Mouse (Mus musculus): ENCODE data around the gene Junb.
A peak's percentile ranks its signal among the peaks of the same experiment; 100 is the strongest.

The Junb gene

GRCm38 (mm10) chr8:84970913-84971312 is 7.6 kb downstream of the Junb start:
- DNase-seq (ENCODE audit: low spot score): no peak

DNA sequence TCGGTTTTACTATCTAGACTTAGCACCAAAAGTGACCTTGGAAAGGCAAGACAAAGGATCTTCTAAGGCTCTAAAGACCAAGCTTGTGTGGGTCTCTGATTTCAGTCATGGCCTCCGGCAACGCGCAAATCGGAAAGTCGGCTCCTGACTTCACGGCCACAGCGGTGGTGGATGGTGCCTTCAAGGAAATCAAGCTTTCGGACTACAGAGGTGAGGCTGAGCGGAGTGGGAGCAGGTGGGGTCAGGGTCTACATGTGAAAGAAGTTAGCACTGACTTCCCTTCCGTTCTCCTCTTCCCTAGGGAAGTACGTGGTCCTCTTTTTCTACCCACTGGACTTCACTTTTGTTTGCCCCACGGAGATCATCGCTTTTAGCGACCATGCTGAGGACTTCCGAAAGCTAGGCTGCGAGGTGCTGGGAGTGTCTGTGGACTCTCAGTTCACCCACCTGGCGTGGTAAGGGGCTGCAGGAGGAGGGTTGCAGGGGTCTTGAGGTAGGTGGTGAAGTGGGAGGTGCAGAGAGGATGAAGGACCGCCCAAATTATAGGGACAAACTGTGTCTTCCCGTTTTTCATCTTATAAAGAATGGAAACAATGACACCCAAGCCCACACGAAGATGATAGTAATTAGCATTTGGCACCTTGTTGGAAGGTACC is 8.3 kb downstream of the Junb start:
- DNase-seq (ENCODE audit: low spot score): peak; percentile 64

GRCm38 (mm10) chr8:84969241-84970134 is 9.0 kb downstream of the Junb start, which contains the start of the genes Gm49661, Prdx2 and Rnaseh2a:
TSS of gene Gm49661 (minus strand) at chr8:84969433.
TSS of gene Prdx2 (plus strand) at chr8:84969587.
TSS of gene Rnaseh2a (minus strand) at chr8:84969767.
- DNase-seq (ENCODE audit: low spot score): peak; percentile 85

GRCm38 (mm10) chr8:84968650-84969049 is 9.9 kb downstream of the Junb start:
- peak; percentile 31 for DNase-seq (ENCODE audit: low spot score)

DNA sequence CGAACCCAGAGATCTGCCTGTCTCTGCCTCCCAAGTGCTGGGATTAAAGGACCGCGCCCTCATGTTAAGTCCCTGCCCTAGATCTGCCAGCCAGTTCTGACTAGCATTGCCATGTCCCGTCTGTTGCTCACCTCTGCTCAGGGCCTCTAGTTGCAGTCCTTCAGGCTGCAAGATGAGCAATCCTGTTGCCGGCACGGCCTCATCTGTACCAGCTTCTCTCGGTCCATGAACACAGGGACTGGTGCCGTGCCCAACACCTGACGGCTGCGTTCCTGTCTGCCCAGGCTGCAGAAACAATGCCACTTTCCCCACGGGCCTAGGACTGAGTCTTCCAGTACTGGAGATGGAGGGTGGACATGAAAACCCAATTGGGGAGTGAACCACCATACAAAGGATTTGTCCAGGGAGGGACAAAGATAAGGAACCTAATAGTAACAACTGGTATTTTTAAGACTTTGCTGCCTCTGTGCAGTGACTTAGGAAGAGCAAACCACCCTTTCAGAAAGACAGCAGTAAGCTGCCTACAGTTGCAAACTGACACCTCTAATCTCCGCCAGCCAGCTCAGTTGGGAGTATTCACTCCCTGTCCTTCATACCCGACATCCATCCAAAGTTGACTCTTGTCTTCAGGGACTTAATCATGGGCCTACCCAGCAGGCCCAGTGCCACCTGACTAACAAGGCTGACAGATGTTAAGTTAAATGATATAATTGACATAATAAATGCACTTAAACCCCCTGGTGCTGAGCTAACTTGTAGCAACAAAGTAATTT is 10.8 kb downstream of the Junb start:
- DNase-seq (ENCODE audit: low spot score): no peak

DNA sequence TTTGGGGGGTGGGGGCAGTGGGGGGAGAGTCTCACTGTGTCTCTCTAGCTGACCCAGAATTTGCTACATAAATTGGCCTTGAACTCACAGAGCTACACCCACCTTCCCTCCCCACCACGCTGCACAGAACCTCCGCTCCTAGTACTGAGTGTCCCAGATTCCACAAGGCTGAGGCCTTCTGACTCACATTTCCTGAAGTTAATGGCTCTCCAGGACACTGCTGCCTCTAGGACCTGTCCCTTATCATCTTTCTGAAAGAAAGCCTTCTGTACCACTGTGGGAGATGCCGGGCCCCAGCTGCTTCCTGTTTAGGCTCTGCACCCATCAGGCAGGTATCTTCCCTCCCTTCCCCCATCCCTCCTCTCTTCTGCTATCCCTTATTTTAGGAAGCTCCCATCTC is 11.9 kb downstream of the Junb start:
- no peak for DNase-seq (ENCODE audit: low spot score)

- peak; percentile 98 for DNase-seq (ENCODE audit: low spot score)
These were observed 12.7 kb downstream of the Junb start for GRCm38 (mm10) chr8:84965731-84966291.

- DNase-seq (ENCODE audit: low spot score): no peak
These were observed 14.6 kb downstream of the Junb start for GRCm38 (mm10) chr8:84963952-84964351.

- no peak for DNase-seq (ENCODE audit: low spot score)
These were observed 18.7 kb downstream of the Junb start for GRCm38 (mm10) chr8:84959811-84960210.

GRCm38 (mm10) chr8:84956768-84957167 is 21.8 kb downstream of the Junb start:
- DNase-seq (ENCODE audit: low spot score): peak; percentile 90

DNA sequence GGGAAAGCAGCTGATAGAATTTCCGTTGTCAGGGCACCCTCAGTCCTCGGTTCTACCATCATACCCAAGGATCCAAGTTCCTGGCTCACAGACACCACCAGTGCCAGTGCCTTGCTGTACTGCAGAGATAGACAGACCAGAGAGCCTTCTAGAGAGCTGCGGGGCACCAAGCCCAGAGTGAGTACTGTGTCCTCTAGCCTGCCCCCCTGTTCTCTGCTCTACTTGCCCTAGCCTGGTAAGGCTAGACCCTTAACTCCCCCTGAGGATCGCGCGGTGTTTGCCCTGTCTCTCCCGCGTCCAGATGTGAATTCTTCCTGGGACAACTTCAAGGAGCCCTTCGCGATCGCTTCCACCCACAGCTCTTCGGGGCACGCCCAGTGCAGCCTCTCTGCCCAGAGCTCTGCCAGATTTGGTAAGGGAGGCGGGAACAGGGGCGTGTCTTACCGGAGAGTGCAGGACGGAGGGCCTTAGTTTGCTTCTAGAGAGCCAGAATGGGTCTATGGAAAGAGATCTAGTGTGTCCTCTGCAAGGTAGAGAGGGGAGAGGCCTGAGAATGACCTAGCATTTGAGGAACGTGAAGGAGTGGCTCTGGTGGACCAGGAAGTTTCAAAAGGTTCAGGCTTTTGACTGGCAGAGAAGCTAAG is 25.8 kb downstream of the Junb start:
- DNase-seq (ENCODE audit: low spot score): no peak

GRCm38 (mm10) chr8:84949753-84950152 is 28.8 kb downstream of the Junb start:
- no peak for DNase-seq (ENCODE audit: low spot score)

- DNase-seq (ENCODE audit: low spot score): peak; percentile 81
These were observed 31.3 kb downstream of the Junb start for GRCm38 (mm10) chr8:84947241-84947545.

DNA sequence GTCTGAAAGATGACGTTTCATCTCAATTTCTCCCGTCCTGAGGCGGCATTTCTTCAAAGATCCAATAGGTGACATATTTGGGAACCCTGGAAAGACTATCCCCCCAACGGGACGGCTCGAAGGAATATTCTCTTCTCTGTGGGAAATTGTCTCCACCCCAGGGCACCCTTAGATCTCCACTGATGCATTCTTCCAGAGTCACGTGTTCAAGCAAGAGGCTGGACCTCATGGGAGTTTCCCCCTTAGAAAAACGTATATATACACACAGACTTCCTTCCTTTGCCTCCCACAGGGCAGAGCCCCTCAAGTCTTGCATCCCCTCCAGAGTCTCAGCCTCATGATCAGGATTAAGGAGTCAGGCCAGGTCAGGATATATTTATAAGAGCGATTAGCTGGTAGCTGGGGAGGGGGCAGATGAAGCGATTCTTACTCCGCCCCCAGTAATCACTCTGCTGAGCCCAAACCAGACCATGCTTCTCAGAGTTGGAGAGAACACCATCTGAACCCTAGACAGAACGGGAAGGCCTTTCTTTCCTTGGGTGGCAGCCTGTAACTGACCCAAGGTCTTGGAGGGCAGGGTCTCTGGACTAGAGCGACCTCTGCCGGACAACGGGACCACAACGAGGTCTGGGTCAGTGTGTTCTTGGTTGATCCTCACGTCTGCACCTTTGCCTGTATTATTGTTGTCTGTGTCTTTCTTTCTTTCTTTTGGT is 31.8 kb downstream of the Junb start, which contains the start of gene Rtbdn:
Gene Rtbdn, plus strand, starts transcription at position 464 of the 713 bp plus-strand sequence.
- peak; percentile 71 for DNase-seq (ENCODE audit: low spot score)

DNA sequence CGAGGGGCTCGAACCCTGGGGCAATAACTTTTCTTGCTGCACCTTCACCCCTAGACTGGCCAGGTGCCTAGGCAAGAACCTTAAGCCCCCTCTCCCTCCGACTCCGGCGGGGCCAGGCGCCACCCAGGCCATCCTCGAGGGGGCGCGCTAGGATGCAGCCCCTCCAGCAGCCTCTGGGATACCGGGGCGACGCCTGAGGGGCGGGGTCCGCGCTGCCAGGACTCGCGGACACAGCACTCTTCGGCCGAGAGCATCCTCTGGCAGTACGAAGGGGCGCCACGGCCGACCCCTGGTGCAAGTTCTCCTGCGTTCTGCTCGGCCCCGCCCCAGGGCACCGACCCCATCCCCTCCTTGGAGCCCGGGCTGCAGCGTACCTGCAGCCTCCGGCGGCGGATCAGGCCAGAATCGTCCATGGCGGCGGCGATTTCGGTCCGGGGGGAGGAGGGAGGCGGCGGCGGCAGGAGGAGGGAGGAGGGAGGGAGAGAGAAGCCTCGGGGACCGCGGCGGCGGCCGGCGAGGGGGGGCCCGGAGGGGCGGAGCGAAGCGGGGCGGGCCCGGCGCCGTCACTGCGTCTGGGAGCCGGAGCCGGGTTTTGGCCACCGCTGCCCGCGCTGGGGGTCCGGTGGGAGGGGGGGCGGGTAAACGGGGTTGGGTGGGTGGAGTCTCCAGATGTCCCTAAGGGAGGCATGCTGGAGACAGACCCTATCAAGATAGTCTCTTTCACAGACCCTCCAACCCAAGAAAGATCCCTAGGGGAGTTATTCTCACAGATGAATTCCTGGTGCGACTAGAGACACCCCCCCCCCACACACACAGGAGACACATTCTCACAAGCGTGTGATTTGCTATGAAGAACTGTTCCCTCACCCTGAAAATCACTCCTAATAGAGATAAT is 32.6 kb downstream of the Junb start:
- DNase-seq (ENCODE audit: low spot score): peak; percentile 67

DNA sequence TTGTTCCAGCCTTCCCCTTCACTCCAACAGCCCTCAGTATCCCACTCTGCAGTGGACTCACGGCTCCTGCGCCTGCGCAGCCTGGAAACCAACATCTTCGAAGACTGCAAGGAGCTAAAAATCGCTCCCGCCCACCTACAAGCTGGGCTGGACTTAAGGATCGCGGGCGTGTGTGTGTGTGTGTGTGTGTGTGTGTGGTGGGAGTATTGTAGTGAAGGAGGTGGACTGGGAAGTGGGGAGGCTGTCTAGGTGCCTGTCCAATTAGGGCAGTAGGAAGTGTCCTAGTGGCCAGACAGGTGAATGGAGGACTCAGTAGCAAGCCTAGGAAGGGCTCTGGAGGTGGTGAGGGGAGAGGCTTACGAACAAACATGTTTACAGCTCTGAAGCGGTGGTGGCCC is 33.3 kb downstream of the Junb start:
- DNase-seq (ENCODE audit: low spot score): peak; percentile 36

DNA sequence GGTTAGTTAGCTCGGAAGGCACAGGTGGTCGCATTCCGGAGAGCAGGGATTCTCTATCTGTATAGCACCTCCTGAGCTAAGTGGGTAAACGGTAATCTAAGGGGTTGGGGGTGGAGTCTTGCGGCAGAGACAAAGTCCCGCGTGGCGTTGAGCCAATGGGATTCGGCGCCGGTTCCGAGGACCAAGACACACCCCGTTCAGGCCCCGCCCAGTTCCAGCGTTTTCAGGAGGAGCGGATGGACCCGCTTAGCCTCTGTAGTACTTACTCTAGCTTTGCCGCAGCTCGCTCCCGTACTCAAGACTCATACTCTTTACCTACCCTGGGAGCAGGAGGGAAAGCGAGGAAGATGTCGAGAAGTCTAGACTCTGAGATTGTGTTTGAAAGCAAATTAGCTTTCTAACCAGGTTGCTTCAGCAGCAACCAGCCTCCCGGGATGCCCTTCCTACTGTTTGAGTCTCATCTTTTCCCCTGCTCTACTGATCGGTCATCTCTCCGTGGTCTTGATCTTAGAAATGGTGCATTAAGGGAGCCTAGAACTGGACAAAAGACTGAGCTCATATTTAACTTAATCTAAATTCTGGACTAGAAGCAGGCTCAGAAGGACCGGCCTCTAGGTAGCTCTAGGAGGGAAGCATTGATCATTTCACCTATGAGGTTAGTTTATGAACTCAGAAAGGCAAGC is 33.9 kb downstream of the Junb start:
- DNase-seq (ENCODE audit: low spot score): peak; percentile 79

DNA sequence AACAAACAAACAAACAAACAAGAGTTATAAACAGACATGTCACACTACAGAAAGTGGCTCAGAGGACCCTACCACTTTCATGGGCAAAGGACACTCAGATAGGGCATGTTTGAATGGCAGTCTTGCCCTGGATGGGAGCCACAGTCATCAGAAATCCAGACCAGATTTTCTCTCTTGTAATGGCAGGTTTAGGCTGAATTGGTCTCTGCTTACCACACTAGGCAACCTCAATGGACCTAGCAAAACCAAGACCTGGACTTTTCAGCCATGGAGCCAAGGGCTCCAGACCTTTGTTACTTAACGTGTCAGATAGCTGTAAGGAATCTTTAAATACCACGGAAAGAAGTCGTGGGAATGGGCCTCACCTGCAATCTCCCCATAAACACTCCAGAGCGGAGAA is 34.8 kb downstream of the Junb start:
- DNase-seq (ENCODE audit: low spot score): peak; percentile 46

All from embryo, embryonic 10.5 days (tissue).